Mouse (Mus musculus): ENCODE measurements around the gene Wdr26.

Gene Wdr26

DNA sequence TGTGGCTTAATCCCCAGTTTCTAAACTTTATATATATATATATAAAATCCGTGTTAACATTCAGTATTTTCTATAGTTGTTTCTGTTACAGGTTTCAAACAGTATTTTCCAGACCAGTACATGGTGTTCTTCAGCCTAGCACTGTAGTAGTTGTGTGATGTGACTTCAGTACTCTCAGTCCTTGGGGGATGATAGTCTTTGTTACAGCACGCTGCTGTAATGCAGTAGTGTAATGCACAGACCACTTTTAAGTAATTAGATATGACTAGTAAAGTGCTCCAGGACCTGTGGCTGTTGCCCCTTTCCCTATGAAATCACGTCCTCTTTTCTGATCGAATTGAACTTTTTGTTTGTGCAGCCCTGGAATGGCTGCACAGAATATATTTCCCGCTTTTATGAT is 60.3 kb downstream of the Wdr26 start:
- DNase-seq = no peak

DNA sequence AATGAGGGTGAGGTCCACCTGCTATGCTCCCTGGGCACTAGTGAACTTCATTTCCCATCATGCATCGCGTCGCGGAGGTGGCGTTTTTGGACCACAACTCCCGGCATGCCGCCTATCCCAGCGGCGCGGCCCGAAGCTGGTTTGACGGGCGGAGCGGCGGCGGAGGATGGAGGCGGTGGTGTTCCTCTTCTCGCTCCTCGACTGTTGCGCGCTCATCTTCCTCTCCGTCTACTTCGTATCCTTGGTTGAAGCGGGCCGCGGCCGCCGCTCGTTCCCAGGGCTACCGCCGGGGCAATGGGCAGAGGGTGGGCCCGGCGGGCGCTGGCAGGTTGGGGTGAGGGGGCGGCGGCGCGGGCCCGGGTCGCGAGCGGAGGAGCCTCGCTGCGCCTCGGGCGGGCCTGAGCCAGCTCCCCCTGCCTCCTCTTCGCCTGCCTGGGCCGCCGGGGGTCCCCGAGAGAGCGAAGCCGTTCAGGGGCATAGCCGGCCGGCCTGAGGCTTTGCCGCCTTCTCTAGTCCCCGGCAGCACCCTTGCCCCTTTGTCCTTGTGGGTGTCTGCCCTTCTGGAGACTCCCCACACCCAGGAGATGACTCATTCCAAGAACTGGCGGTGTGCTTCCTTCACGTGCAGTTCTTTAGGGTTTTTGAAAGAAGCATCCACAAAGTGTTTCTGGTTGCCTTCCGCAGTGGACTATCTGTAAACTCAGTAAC is 60.8 kb downstream of the Wdr26 start:
- DNase-seq = peak; percentile 94 to 96

DNA sequence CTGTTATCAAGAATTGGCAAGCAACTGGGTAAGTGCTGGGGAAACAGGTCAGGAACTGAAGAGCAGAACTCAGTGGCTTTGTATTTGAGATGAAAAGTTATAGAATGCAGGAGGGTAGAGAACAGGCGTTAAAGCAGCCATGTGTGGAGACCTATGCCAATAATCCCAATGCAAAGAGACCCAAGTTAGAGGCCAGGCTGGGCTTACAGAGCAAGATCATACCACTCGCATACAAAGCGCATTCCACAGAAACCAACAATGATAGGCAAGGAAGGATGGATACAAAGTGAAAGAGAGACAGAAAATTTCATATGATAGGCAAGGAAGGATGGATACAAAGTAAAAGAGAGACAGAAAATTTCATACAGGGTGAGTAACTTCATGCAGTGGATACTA is 61.4 kb downstream of the Wdr26 start:
- no peak for DNase-seq

GRCm38 (mm10) chr1:181149373-181150017 is 62.3 kb downstream of the Wdr26 start:
- no peak for DNase-seq

- no peak for DNase-seq
Measured at GRCm38 (mm10) chr1:181148540-181148939, 63.3 kb downstream of the Wdr26 start.

DNA sequence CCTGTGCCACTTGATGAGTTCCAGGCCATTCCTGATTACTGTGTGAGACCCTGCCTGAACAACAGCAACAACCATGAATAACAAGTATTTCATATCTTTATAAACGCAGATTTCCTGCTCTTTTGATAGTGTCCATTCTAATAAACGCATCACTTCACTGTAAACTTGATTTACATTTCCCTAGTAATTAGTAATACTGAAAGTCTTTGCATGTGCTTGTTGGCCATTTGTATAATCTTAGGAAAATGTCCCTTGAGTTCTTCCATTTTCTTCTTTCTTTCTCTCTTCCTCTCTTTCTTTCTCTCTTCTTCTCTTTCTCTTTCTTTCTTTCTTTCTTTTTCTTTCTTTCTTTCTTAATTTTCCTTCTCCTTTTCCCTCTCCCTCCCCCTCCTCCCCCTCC is 65.6 kb downstream of the Wdr26 start:
- DNase-seq = no peak

DNA sequence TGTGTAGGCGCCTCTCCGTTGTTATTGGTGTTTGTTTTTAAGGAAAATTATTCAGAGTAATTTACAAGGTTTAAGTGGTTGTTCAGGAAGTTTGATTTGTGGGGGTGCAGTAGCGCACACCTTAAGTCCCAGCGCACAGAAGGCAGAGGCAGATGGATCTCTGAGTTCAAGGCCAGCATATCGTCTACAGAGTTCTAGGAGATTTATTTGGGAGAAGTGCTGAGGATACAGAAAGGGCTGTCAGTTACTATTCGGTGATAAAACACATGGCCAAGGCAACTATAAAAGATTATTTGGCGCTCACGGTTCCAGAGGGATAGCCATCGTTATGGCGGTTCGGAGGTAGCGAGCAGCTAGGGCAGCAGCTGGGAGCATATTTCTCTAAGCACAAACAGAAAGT is 66.8 kb downstream of the Wdr26 start:
- peak; percentile 6 to 7 for DNase-seq

DNA sequence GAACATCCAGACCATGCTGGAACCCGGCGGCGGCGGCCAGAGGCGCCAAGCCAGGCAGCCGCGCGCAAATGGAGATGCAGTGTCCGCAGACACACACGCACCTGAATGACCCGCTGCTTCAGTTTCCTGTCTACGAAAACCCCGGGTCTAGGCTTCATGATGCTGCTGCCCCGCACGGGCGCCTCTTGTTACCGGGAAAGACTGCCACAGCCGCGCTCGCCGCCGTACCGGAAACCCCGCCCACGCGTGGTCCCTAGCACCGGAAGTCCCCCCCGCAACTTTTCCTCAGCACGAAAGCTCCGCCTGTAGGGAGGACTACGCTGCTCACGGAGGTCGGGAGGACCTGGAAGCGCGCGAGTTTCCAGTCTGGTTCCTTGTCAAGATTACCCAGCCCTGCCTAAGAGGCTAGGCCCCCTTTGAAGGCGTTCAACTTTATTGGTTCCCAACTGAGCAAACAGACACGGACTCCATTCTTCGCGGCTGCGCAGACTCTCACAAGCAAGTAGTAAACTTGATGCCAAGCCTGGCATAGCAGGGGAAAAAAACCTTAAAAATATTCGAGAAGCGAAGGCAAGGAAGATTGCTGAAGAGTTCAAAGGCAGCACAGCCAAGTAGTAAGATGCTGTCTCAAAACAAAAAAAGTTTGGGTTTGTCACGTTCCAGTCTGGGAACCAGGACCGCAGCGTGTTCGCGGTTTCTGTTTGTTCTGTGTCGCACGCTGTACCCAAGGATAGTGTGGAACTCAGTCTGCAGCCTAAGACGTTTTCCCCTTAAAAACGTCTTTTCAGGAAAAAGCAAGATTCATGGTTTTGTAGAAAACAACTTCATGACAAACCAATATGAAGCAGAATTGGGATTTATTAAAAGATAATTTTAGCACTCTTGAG is 67.6 kb downstream of the Wdr26 start, which contains the start of the genes Nvl and Cnih4:
Nvl (minus strand) TSS at position 255 of the 887 bp plus-strand sequence.
Cnih4 (plus strand) TSS at position 744 of the 887 bp plus-strand sequence.
- DNase-seq = peak; percentile 93 to 95

DNA sequence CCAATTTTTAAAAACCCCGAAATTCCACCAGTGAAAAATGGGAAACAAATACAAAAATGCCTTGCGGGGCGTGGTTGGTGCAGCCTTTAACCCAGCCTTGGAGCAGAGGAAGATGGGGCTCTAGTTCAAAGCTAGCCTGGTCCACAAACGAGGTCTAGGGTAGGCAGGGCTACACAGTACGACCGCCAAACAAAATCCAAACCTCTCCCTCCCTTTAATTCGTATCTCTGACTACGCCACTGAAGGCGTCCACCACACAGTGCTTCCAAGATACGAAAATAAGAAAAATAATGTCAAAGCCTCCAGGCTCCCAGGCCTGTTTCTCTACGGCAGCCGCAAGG is 68.2 kb downstream of the Wdr26 start:
- DNase-seq = no peak

DNA sequence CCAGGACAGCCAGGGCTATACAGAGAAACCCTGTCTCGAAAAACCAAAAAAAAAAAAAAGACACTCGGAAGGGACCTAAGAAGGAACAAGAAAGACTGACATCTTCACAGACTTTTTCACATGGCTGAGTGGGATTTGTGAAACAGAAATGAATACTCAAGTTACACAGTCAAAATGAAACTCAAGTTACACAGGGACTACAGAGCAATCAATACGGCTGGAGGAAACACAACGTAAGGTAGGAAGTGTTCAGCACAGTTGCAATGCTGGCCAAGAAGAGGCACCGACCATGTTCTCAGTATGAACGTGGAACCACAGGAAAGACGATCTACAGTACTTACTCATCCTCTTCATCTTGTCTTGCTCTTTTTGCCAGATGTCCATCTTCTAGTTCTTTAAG is 73.1 kb downstream of the Wdr26 start:
- no peak for DNase-seq

GRCm38 (mm10) chr1:181131915-181132314 is 79.9 kb downstream of the Wdr26 start:
- DNase-seq = no peak

GRCm38 (mm10) chr1:181126766-181127165 is 85.0 kb downstream of the Wdr26 start:
- DNase-seq = no peak

DNA sequence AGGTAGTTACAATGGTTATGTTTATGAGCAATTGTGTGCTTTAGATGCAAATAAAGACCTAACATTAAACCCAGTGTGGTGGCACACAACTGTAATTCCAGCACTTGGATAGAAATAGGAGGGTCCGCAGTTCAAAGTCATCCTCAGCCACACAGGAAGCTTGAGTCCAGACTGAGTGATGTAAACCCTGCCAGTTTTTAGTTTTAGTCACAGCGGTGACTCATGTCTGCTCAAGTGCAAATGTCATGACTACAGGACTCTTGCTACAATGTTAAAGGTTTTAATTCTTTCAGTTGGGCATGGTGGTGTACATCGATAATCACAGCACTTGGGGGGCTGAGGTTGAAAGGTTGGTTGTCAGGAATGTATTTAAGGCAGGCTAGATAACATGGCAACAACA is 85.9 kb downstream of the Wdr26 start:
- no peak for DNase-seq

- no peak for DNase-seq
Measured at GRCm38 (mm10) chr1:181124145-181124544, 87.7 kb downstream of the Wdr26 start.

Measured in kidney, postnatal 4 days (tissue).